Mouse (Mus musculus) frontal cortex, adult (tissue): ENCODE measurements around the gene Primpol.

Experiments used
- ATAC-seq: cut with Nextera tagmentation; 2 replicates; pipeline ENCODE4 v1.9.2; 2017; ENCODE audit warnings: mild to moderate bottlenecking, moderate library complexity, mixed read lengths; ENCODE audit not compliant: low TSS enrichment

The Primpol gene

DNA sequence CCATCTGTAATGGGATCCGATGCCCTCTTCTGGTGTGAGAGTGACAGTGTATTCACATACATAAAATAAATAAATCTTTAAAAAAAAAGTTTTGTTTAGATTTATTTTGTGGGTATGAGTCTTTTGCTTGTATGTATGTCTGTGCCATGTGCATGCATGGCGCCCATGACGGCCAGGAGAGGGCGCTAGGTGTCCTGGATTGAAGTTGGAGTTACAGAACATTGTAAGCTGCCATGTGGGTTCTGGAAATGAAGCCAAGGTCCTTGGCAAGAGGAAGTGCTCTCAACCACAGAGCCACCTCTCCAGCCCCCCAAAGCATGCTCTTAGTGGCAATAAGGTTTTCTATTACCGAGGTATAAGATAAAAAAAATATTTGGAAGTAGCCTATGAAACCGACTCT lies 57.6 kb downstream of the Primpol start:
- ATAC-seq: no peak

GRCm38 (mm10) chr8:46552441-46552765 lies 64.6 kb downstream of the Primpol start:
- 0 out of 2 replicates have a peak, but pooled peaks have one; percentile 8 for ATAC-seq

- ATAC-seq: peak; percentile 96
Measured at GRCm38 (mm10) chr8:46551615-46552440, 65.2 kb downstream of the Primpol start, which contains the start of gene Cenpu. Gene Cenpu (plus strand): TSS chr8:46552028.

- ATAC-seq: no peak
Measured at GRCm38 (mm10) chr8:46551029-46551428, 66.0 kb downstream of the Primpol start.

DNA sequence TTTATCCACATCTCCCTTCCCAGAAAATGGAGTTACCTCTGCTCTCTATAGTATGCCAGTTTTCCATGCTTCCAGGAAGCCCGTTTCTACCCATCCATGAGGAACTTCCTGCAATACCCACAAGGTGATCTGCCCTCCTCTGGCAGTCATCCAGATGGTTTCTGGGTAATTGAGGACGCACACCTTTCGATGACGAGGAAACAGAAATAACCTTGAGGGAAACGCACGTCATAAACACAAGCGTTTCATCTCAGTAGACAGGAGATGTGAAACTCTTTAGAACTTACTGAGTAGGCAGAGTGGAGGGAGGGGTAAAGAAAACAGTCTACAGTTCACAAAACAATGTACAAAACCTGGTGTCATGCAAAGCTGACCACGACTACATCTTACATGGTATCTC lies 67.0 kb downstream of the Primpol start:
- ATAC-seq: no peak

- 0 out of 2 replicates have a peak, but pooled peaks have one; percentile 38 for ATAC-seq
Measured at GRCm38 (mm10) chr8:46547245-46547644, 69.8 kb downstream of the Primpol start.

DNA sequence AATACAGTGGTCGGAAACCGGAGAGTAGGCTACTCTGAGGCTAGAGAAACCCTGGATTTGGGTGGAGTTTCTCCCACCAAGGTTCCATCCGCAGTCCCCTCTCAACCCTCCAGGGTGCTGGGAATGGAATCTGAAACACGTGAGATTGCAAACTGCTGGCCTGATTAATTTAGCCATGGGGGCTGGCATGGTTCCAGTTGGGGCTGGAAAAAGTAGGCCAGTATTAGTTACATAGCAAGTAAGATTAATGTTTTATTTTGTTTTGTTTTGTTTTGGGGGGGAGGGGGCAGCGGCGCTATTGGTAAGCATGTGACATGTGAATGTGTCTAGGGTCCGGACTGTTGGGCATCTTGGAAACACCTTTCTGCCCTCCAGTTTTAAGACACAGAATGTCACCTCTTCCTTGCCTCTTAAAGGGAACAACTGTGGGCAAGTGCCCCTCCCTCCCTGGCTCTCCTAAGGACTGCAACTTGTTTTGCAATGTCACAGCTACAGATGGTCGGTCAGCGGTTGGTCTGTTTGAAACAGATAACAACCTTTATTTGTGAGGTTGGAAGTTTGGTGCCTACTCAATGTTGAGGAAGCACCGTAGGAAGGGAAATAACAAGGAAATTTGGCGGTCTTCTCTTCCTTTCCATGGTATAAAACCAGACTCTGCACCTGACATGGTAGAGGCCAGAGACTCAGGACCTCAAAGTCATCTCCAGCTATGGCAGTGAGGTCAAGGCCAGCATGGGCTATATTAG lies 70.4 kb downstream of the Primpol start:
- no peak for ATAC-seq

DNA sequence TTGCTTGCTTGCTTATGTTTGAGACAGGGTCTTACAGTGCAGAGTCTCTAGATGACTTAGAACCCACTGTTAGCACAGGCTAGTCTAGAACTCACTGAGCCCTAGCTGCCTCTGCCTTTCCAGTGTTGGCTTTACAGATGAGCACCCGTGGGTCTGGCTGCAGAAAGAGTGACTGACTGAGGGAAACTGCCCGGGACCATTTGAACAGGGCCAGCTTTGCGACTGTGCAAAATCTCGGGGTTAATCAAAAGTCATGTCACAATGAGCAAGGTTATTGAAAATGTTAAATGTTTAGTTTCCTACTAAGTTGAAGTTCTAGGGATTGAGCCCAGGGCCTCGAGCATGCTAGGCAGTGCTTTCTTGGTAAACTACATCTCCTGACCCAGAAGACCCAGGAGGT lies 71.2 kb downstream of the Primpol start:
- ATAC-seq: no peak

- no peak for ATAC-seq
Measured at GRCm38 (mm10) chr8:46543662-46544061, 73.3 kb downstream of the Primpol start.

GRCm38 (mm10) chr8:46543191-46543590 lies 73.8 kb downstream of the Primpol start:
- ATAC-seq: no peak

DNA sequence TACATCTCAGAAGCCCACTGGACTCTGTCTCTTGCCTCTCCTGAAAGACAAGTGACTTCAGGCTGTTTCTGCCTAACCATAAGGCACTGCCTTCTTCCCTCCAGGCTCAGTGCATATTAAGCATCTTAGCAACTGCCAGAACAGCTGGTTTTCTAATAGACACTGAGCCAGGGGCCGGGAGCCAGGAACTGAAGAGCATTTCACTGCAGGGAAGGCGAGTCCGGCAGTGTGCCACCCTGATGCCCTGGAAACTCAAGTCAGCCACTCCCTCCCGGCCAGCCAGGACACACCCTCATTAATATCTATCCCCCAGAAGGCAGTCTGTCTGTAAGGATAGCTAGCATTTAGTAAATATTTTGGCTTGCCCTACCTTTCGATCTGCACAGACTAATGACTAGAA lies 77.3 kb downstream of the Primpol start:
- ATAC-seq: peak; percentile 22; the same call in 1 of the 2 replicates

DNA sequence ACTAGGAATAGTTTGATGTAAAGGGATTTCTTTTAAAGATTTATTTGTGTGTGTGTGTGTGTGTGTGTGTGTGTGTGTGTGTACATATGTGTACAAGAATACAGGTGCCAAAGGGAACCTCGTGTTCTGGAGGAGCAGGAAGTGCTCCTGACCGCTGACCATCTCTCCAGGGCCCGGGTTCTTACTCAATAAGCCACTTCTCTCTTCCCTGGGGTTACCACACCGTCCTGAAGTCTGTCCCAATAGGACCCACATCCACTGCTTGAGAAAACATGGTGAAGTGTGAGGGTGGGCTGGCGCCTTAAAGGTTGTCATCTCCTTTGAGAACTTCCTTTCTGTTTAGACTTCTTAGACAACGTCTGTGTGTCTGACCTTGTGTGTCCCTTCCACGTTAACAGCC lies 83.1 kb downstream of the Primpol start:
- ATAC-seq: no peak

DNA sequence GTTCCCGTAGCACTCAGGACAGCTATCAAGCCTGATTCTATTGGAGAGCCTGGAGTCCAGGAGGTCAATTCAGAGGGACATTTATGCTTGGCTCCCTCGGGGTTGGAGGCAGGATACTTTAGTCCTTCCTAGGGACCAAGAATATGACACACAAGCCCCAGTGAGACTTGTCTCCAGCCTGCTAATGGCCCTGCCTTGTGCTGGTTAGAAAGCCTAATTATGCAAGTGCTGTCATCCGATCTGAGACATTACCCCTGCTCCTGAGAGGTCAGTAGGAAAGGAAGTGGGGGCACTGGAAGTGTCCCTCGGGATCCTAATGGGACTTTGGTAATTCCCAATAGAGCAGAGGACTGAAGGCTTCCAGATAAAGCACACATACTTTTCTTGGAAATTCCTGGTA lies 86.5 kb downstream of the Primpol start:
- no peak for ATAC-seq

- no peak for ATAC-seq
Measured at GRCm38 (mm10) chr8:46529508-46529907, 87.5 kb downstream of the Primpol start.

GRCm38 (mm10) chr8:46526821-46527220 lies 90.2 kb downstream of the Primpol start:
- no peak for ATAC-seq

- no peak for ATAC-seq
Measured at GRCm38 (mm10) chr8:46526098-46526497, 90.9 kb downstream of the Primpol start.
